ENCODE assay signal across 25 mouse cellular contexts in the genomic region with DNA sequence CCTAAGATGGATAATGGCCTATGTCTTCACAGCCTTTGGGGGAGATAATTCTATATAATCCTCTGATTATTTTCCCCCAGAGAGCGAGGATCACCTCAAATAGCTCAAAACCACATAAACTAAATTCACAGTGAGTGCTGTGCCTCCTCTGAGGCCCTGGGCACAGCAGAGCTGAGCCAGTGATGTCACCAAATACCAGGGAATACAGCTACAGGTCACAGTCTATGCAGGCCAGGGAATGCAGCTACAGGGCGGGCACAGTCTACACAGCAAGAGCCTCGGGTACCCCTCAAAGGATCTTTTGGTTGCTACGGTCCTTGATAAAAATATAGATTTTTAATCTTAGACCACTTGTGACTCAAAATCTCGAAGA.
DNase-seq lines count a peak whose midpoint lies in the region; ATAC-seq and TF ChIP-seq lines count a peak whose summit lies in the region.
"Had no signal": no experiment of that assay in that cellular context is flagged by ENCODE, and none has a peak within 500 bp of the region (broad histone marks: within the 10 kb centered on the region; RNA-seq: fewer than 3 reads in every experiment).

No protein-coding gene starts in this region.

- no peak for DNase-seq in embryonic facial prominence, embryonic 14.5 days (ENCODE audit: low spot score)
- DNase-seq in embryonic facial prominence, embryonic 10.5 days (ENCODE audit: low spot score) = no peak
- no peak for DNase-seq in spleen, adult 18-20 months
- DNase-seq: adrenal gland, adult 8-10 months; adrenal gland, postnatal 14 days; adrenal gland, postnatal 36 days; B cell, adult 2 months; cerebellum, adult 11-12 months; cerebellum, adult 2 months; cerebellum, adult 9-10 months; cerebellum, postnatal 10 days; cerebellum, postnatal 25 days had no signal

- no peaks in the 10 kb centered on the region for H3K36me3 ChIP-seq in embryonic facial prominence, embryonic 14.5 days (ENCODE audit: control insufficient read depth, insufficient read depth, low read length)
- H3K36me3 ChIP-seq in embryonic facial prominence, embryonic 10.5 days (replicated peaks) = no peaks in the 10 kb centered on the region
- no peaks in the 10 kb centered on the region for H3K36me3 ChIP-seq in limb, embryonic 15.5 days
- H3K36me3 ChIP-seq: embryonic facial prominence, embryonic 13.5 days; forebrain, embryonic 10.5 days; forebrain, embryonic 12.5 days; G1E had no signal

- H3K9ac ChIP-seq in embryonic facial prominence, embryonic 14.5 days (ENCODE audit: low read depth, low read length) = no peak overlapping the region
- H3K9ac ChIP-seq in limb, embryonic 15.5 days = no peak overlapping the region
- H3K9ac ChIP-seq: embryonic facial prominence, embryonic 13.5 days; forebrain, embryonic 12.5 days had no signal

- H3K4me2 ChIP-seq in embryonic facial prominence, embryonic 14.5 days (ENCODE audit: low read depth, low read length) = no peak overlapping the region
- H3K4me2 ChIP-seq in limb, embryonic 15.5 days = no peak overlapping the region
- H3K4me2 ChIP-seq: embryonic facial prominence, embryonic 13.5 days; forebrain, embryonic 12.5 days had no signal

- H3K4me3 ChIP-seq in embryonic facial prominence, embryonic 14.5 days (ENCODE audit: low read depth, low read length) = no peak overlapping the region
- H3K4me3 ChIP-seq in embryonic facial prominence, embryonic 10.5 days = no peak overlapping the region
- H3K4me3 ChIP-seq in embryonic fibroblast, embryonic 13.5 days (ENCODE audit: insufficient read depth, low read length) = no peak overlapping the region
- no peak overlapping the region for H3K4me3 ChIP-seq in limb, embryonic 15.5 days
- H3K4me3 ChIP-seq: embryonic facial prominence, embryonic 13.5 days; erythroblast, embryonic 14.5 days; forebrain, embryonic 10.5 days; forebrain, embryonic 12.5 days had no signal

- H3K9me3 ChIP-seq in embryonic facial prominence, embryonic 14.5 days (ENCODE audit: control insufficient read depth, low read length) = no peaks in the 10 kb centered on the region
- no peaks in the 10 kb centered on the region for H3K9me3 ChIP-seq in embryonic facial prominence, embryonic 10.5 days
- no peaks in the 10 kb centered on the region for H3K9me3 ChIP-seq in limb, embryonic 15.5 days
- H3K9me3 ChIP-seq: embryonic facial prominence, embryonic 13.5 days; forebrain, embryonic 10.5 days; forebrain, embryonic 12.5 days had no signal

- no peaks in the 10 kb centered on the region for H3K27me3 ChIP-seq in embryonic facial prominence, embryonic 14.5 days (replicated peaks; ENCODE audit: control insufficient read depth, insufficient read depth, low read length)
- no peaks in the 10 kb centered on the region; the same call in 1 of the 2 replicates for H3K27me3 ChIP-seq in embryonic facial prominence, embryonic 10.5 days (replicated peaks; ENCODE audit: low read depth, poor library complexity, severe bottlenecking)
- no peaks in the 10 kb centered on the region for H3K27me3 ChIP-seq in limb, embryonic 15.5 days
- H3K27me3 ChIP-seq: CH12.LX; embryonic facial prominence, embryonic 13.5 days; forebrain, embryonic 12.5 days; Patski had no signal

- H3K27ac ChIP-seq in embryonic facial prominence, embryonic 14.5 days (replicated peaks; ENCODE audit: low read depth, low read length) = no peak overlapping the region
- H3K27ac ChIP-seq in embryonic facial prominence, embryonic 10.5 days (replicated peaks) = no peak overlapping the region
- peak overlapping the region; percentile 45; the same call in 1 of the 2 replicates for H3K27ac ChIP-seq in embryonic fibroblast, embryonic 13.5 days (ENCODE audit: insufficient read depth, low read length)
- H3K27ac ChIP-seq in limb, embryonic 15.5 days = 0 out of 2 replicates have a peak overlapping the region, but pooled peaks have one; percentile 54
- H3K27ac ChIP-seq: embryonic facial prominence, embryonic 13.5 days; forebrain, embryonic 10.5 days; forebrain, embryonic 12.5 days had no signal

- ATAC-seq in embryonic facial prominence, embryonic 14.5 days (ENCODE audit: low read depth) = peak; percentile 72; the same call in 1 of the 2 replicates
- no peak for ATAC-seq in limb, embryonic 15.5 days (ENCODE audit: insufficient number of reproducible peaks, low FRiP score, low TSS enrichment, low read depth)
- ATAC-seq: activated CD4-positive, CD25-positive, alpha-beta regulatory T cell, adult 4 months; CD4-positive, CD25-positive, alpha-beta regulatory T cell, adult 4 months; forebrain, embryonic 14.5 days; forebrain, embryonic 16.5 days; Patski had no signal

- H3K4me1 ChIP-seq in embryonic facial prominence, embryonic 14.5 days (ENCODE audit: control insufficient read depth, insufficient read depth, low read length) = no peaks in the 10 kb centered on the region
- H3K4me1 ChIP-seq in embryonic facial prominence, embryonic 10.5 days = no peaks in the 10 kb centered on the region
- no peaks in the 10 kb centered on the region; the same call in 1 of the 2 replicates for H3K4me1 ChIP-seq in embryonic fibroblast, embryonic 13.5 days (ENCODE audit: control insufficient read depth, insufficient read depth, low read length)
- H3K4me1 ChIP-seq in limb, embryonic 15.5 days = peaks cover 12% of the 10 kb centered on the region; the same call in 1 of the 2 replicates
- H3K4me1 ChIP-seq: embryonic facial prominence, embryonic 13.5 days; forebrain, embryonic 10.5 days; forebrain, embryonic 12.5 days had no signal

- 75% methylated on average over 5 of the region's 5 CpGs for WGBS in embryonic facial prominence, embryonic 14.5 days
- 88% methylated on average over 5 of the region's 5 CpGs for whole genome bisulfite sequencing in embryonic facial prominence, embryonic 10.5 days
- 77% methylated on average over 5 of the region's 5 CpGs for WGBS in limb, embryonic 15.5 days

- TF ChIP-seq CTCF in embryonic fibroblast, embryonic 13.5 days (IDR thresholded peaks at IDR 0.05; ENCODE audit: borderline replicate concordance, insufficient read depth, low read length) = no peak

- TF ChIP-seq POLR2A in embryonic fibroblast, embryonic 13.5 days (IDR thresholded peaks at IDR 0.05; ENCODE audit: low read depth, low read length) = no peak

Comparison
In these comparisons a context has a peak if more than half of its experiments do, and no peak if none do; other contexts are left out.
1. H3K27ac ChIP-seq: peak in embryonic fibroblast, embryonic 13.5 days (single experiment) and limb, embryonic 15.5 days (single experiment); none in embryonic facial prominence, embryonic 14.5 days (single experiment) and embryonic facial prominence, embryonic 10.5 days (single experiment).